Mouse (Mus musculus): ENCODE results near the gene Nrap.

GRCm38 (mm10) chr19:56277951-56278350 is 111.9 kb downstream of the Nrap start:
- TF ChIP-seq POLR2A (IDR thresholded peaks at IDR 0.05; ENCODE audit: insufficient read depth, low read depth, low read length) (no peak), CTCF (IDR thresholded peaks at IDR 0.05; ENCODE audit: insufficient read depth, low read depth, low read length) (no peak)
